Mouse (Mus musculus) embryonic facial prominence, embryonic 12.5 days (tissue): ENCODE data around the gene Tigd3. TPM values are rescaled to one million over a fixed set of nuclear protein-coding genes. Genes with fewer than 3 reads are reported as not detected.
A peak's percentile ranks its signal among the peaks of the same experiment; 100 is the strongest.

Source experiments
- ATAC-seq: fragments of 200-750 bp; cut with Nextera tagmentation; 2 replicates; pipeline ENCODE4 v1.8.0; 2017; ENCODE audit not compliant: insufficient number of reproducible peaks, insufficient read depth, low FRiP score, low TSS enrichment
- H3K27ac ChIP-seq: fragments of 300-500 bp; sonication (generic); 2 replicates; pipeline ENCODE4 v1.5.1; 2016; ENCODE audit warnings: mild to moderate bottlenecking
- H3K27me3 ChIP-seq: fragments of 300-500 bp; sonication (generic); 2 replicates; pipeline ENCODE4 v1.6.1; 2016; ENCODE audit warnings: mild to moderate bottlenecking, moderate library complexity
- H3K36me3 ChIP-seq: fragments of 300-500 bp; sonication (generic); 2 replicates; pipeline ENCODE4 v1.6.1; 2016; ENCODE audit warnings: mild to moderate bottlenecking
- H3K4me1 ChIP-seq: fragments of 300-500 bp; sonication (generic); 2 replicates; pipeline ENCODE4 v1.6.1; 2016
- H3K4me2 ChIP-seq: fragments of 300-500 bp; sonication (generic); replicated peaks from 2 replicates; pipeline ENCODE4 v1.6.1; 2016; ENCODE audit warnings: mild to moderate bottlenecking, moderate library complexity
- H3K4me3 ChIP-seq: fragments of 300-500 bp; sonication (generic); 2 replicates; pipeline ENCODE4 v1.5.1; 2016; ENCODE audit warnings: mild to moderate bottlenecking
- H3K9ac ChIP-seq: fragments of 300-500 bp; sonication (generic); 2 replicates; pipeline ENCODE4 v1.6.1; 2016; ENCODE audit warnings: mild to moderate bottlenecking, moderate library complexity
- H3K9me3 ChIP-seq: fragments of 300-500 bp; sonication (generic); 2 replicates; pipeline ENCODE4 v1.6.1; 2016; ENCODE audit warnings: mild to moderate bottlenecking, moderate library complexity
- WGBS: fragments of 180-500 bp; shearing (Covaris S2); methylation state at CpG from one replicate; pipeline ENCODE4 v1.1.7; 2016; 5-methylcytosine and 5-hydroxymethylcytosine counted together
- polyA plus RNA-seq: library from polyadenylated mRNA; unstranded; fragments of >200 nt; fragmentation: Nextera tagmentation; extraction: Ambion mirVana; gene quantifications from 2 replicates; pipeline ENCODE4 v1.2.1, GENCODE M21; 2016

Gene Tigd3
- polyA plus RNA-seq, 1 experiment from 2014 or later = 6.3 TPM

GRCm38 (mm10) chr19:5851481-5851971, 42.4 kb downstream of the Tigd3 start:
- H3K4me1 ChIP-seq = peaks cover 39% of the 10 kb centered on the region
- H3K36me3 ChIP-seq = peaks cover 29% of the 10 kb centered on the region
- H3K4me3 ChIP-seq = no peak overlapping the region
- 77% methylated on average over 5 of the region's 5 CpGs for WGBS
- no peak overlapping the region for H3K27ac ChIP-seq
- no peaks in the 10 kb centered on the region for H3K9me3 ChIP-seq
- H3K4me2 ChIP-seq = no peak overlapping the region
- no peaks in the 10 kb centered on the region for H3K27me3 ChIP-seq
- no peak for ATAC-seq
- H3K9ac ChIP-seq = peak overlapping the region; percentile 26

- H3K27ac ChIP-seq = no peak overlapping the region
- H3K27me3 ChIP-seq = no peaks in the 10 kb centered on the region
- H3K4me3 ChIP-seq = no peak overlapping the region
- no peak overlapping the region for H3K9ac ChIP-seq
- H3K9me3 ChIP-seq = no peaks in the 10 kb centered on the region
- 86% methylated on average over 3 of the region's 3 CpGs for WGBS
- no peak for ATAC-seq
- H3K4me2 ChIP-seq = no peak overlapping the region
- peaks cover 45% of the 10 kb centered on the region for H3K4me1 ChIP-seq
- H3K36me3 ChIP-seq = peaks cover 26% of the 10 kb centered on the region
These were observed 43.1 kb downstream of the Tigd3 start for GRCm38 (mm10) chr19:5850860-5851259.

- 30% methylated on average over 11 of the region's 11 CpGs for WGBS
- Histone ChIP-seq H3K4me3 (no peak overlapping the region), H3K9me3 (no peaks in the 10 kb centered on the region), H3K36me3 (peaks cover 21% of the 10 kb centered on the region), H3K9ac (peak overlapping the region; percentile 21; the same call in 1 of the 2 replicates), H3K4me1 (peaks cover 48% of the 10 kb centered on the region), H3K4me2 (no peak overlapping the region; the same call in 1 of the 2 replicates), H3K27ac (peak overlapping the region; percentile 95; the same call in 1 of the 2 replicates), H3K27me3 (no peaks in the 10 kb centered on the region)
- peak; percentile 26; the same call in 1 of the 2 replicates for ATAC-seq
These were observed 44.0 kb downstream of the Tigd3 start for GRCm38 (mm10) chr19:5849843-5850527.

- WGBS = 23% methylated on average over 13 of the region's 13 CpGs
- Histone ChIP-seq H3K4me1 (peaks cover 57% of the 10 kb centered on the region), H3K4me3 (0 out of 2 replicates have a peak overlapping the region, but pooled peaks have one; percentile 1), H3K36me3 (peaks cover 20% of the 10 kb centered on the region), H3K9ac (no peak overlapping the region; the same call in 1 of the 2 replicates), H3K4me2 (peak overlapping the region; percentile 21), H3K27ac (peak overlapping the region; percentile 95), H3K27me3 (no peaks in the 10 kb centered on the region), H3K9me3 (no peaks in the 10 kb centered on the region)
- no peak for ATAC-seq
These were observed 44.9 kb downstream of the Tigd3 start for GRCm38 (mm10) chr19:5848826-5849672.

- no peaks in the 10 kb centered on the region for H3K9me3 ChIP-seq
- no peak overlapping the region for H3K4me3 ChIP-seq
- H3K4me1 ChIP-seq = peaks cover 64% of the 10 kb centered on the region
- H3K9ac ChIP-seq = peak overlapping the region; percentile 39; the same call in 1 of the 2 replicates
- WGBS = 39% methylated on average over 14 of the region's 14 CpGs
- H3K27ac ChIP-seq = peak overlapping the region; percentile 95
- no peaks in the 10 kb centered on the region for H3K27me3 ChIP-seq
- ATAC-seq = no peak
- peak overlapping the region; percentile 21 for H3K4me2 ChIP-seq
- peaks cover 20% of the 10 kb centered on the region for H3K36me3 ChIP-seq
These were observed 45.7 kb downstream of the Tigd3 start for GRCm38 (mm10) chr19:5848032-5848825.

GRCm38 (mm10) chr19:5847306-5847796, 46.6 kb downstream of the Tigd3 start:
- H3K27ac ChIP-seq = peak overlapping the region; percentile 95
- H3K9ac ChIP-seq = peak overlapping the region; percentile 39; the same call in 1 of the 2 replicates
- no peaks in the 10 kb centered on the region for H3K27me3 ChIP-seq
- H3K4me2 ChIP-seq = peak overlapping the region; percentile 53
- no peak for ATAC-seq
- no peak overlapping the region for H3K4me3 ChIP-seq
- no peaks in the 10 kb centered on the region for H3K9me3 ChIP-seq
- peaks cover 64% of the 10 kb centered on the region for H3K4me1 ChIP-seq
- peaks cover 11% of the 10 kb centered on the region for H3K36me3 ChIP-seq
- 32% methylated on average over 4 of the region's 4 CpGs for WGBS

- H3K4me2 ChIP-seq = peak overlapping the region; percentile 53
These were observed 47.2 kb downstream of the Tigd3 start for GRCm38 (mm10) chr19:5846557-5847305.

GRCm38 (mm10) chr19:5846154-5846553, 47.8 kb downstream of the Tigd3 start:
- Histone ChIP-seq H3K9me3 (no peaks in the 10 kb centered on the region), H3K36me3 (no peaks in the 10 kb centered on the region), H3K9ac (0 out of 2 replicates have a peak overlapping the region, but pooled peaks have one; percentile 27), H3K27me3 (no peaks in the 10 kb centered on the region), H3K4me2 (peak overlapping the region; percentile 53), H3K4me3 (peak overlapping the region; percentile 32), H3K4me1 (peaks cover 66% of the 10 kb centered on the region), H3K27ac (peak overlapping the region; percentile 95)
- ATAC-seq = 0 out of 2 replicates have a peak, but pooled peaks have one; percentile 2
- 1% methylated on average over 7 of the region's 7 CpGs for WGBS

More at GRCm38 (mm10) chr19:5846557-5847305, 47.2 kb downstream of the Tigd3 start:
- Histone ChIP-seq H3K9me3 (no peaks in the 10 kb centered on the region), H3K27me3 (no peaks in the 10 kb centered on the region), H3K4me1 (peaks cover 66% of the 10 kb centered on the region), H3K4me3 (peak overlapping the region; percentile 32), H3K9ac (peak overlapping the region; percentile 27), H3K36me3 (peaks cover 5% of the 10 kb centered on the region; the same call in 1 of the 2 replicates), H3K27ac (peak overlapping the region; percentile 95)
- 5% methylated on average over 16 of the region's 16 CpGs for WGBS
- peak; percentile 80 for ATAC-seq

GRCm38 (mm10) chr19:5845319-5846135, 48.4 kb downstream of the Tigd3 start:
- no peaks in the 10 kb centered on the region for H3K9me3 ChIP-seq
- WGBS = 5% methylated on average over 45 of the region's 45 CpGs
- H3K27me3 ChIP-seq = no peaks in the 10 kb centered on the region
- peak overlapping the region; percentile 53 for H3K4me2 ChIP-seq
- peak overlapping the region; percentile 32 for H3K4me3 ChIP-seq
- peak overlapping the region; percentile 35; the same call in 1 of the 2 replicates for H3K9ac ChIP-seq
- H3K27ac ChIP-seq = peak overlapping the region; percentile 95
- H3K36me3 ChIP-seq = no peaks in the 10 kb centered on the region
- ATAC-seq = 0 out of 2 replicates have a peak, but pooled peaks have one; percentile 1
- H3K4me1 ChIP-seq = peaks cover 66% of the 10 kb centered on the region
